17 mouse cellular contexts compared by ENCODE assay signal in the genomic region with DNA sequence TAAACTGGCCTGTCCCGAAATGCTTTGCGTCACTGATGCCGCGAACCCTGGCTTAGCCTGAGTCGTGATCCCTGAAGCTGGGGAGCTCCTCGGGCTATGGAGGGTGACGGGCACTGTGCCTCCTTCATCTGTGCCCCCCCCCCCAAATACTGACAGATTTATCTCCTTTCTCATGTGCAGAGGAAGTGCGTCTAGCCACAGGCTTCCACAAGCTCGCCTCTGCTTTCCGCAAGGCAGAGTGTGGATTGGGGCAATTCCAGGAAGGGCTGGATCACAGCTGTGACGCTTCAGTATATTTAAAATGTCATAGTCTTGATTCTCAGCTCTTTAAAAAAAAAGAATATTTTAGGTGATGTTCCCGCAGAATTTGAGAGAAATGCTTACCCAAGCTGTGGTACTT. TPM values are rescaled to one million over a fixed set of nuclear protein-coding genes. Genes with fewer than 3 reads are reported as not detected.
DNase-seq lines count a peak whose midpoint lies in the region; ATAC-seq lines count a peak whose summit lies in the region.
"Had no signal": no experiment of that assay in that cellular context is flagged by ENCODE, and none has a peak within 500 bp of the region (broad histone marks: within the 10 kb centered on the region; RNA-seq: fewer than 3 reads in every experiment).

No protein-coding gene starts in this region.

- H3K4me2 ChIP-seq in heart, embryonic 13.5 days, result peak overlapping the region; percentile 39
- H3K4me2 ChIP-seq: embryonic facial prominence, embryonic 12.5 days; forebrain, embryonic 12.5 days had no signal

- no peaks in the 10 kb centered on the region for H3K9me3 ChIP-seq in heart, embryonic 13.5 days
- H3K9me3 ChIP-seq: embryonic facial prominence, embryonic 12.5 days; forebrain, embryonic 12.5 days had no signal

- no peak overlapping the region for H3K27ac ChIP-seq in heart, embryonic 13.5 days (replicated peaks)
- H3K27ac ChIP-seq: embryonic facial prominence, embryonic 12.5 days; forebrain, embryonic 12.5 days had no signal

- H3K9ac ChIP-seq in heart, embryonic 13.5 days, result no peak overlapping the region
- H3K9ac ChIP-seq: embryonic facial prominence, embryonic 12.5 days; forebrain, embryonic 12.5 days had no signal

- H3K27me3 ChIP-seq in heart, embryonic 13.5 days (replicated peaks), result no peaks in the 10 kb centered on the region
- H3K27me3 ChIP-seq: embryonic facial prominence, embryonic 12.5 days; forebrain, embryonic 12.5 days had no signal

- DNase-seq in heart, adult 9 months (ENCODE audit: low spot score in 2 of 2), result no peak
- peak; percentile 29 for DNase-seq in layer of hippocampus, adult 9-11 months
- no peak for DNase-seq in layer of hippocampus, postnatal 25 days (ENCODE audit: extremely low spot score in 1 of 2, low spot score in 1 of 2)
- DNase-seq in right cerebral cortex, postnatal 10 days (ENCODE audit: low spot score in 2 of 2), result peak; percentile 55 to 61
- DNase-seq in right cerebral cortex, postnatal 4 days, result no peak
- DNase-seq in telencephalon, adult 2 months (ENCODE audit: low read depth, low spot score), result peak; percentile 72
- DNase-seq in gastrocnemius, postnatal 25 days, result no peak
- DNase-seq: cerebellum, adult 9-11 months; gastrocnemius, postnatal 36 days; liver; thymus, postnatal 36 days had no signal

- no peak overlapping the region for H3K4me3 ChIP-seq in heart, embryonic 13.5 days
- H3K4me3 ChIP-seq: embryonic facial prominence, embryonic 12.5 days; forebrain, embryonic 12.5 days had no signal

- H3K36me3 ChIP-seq in heart, embryonic 13.5 days, result no peaks in the 10 kb centered on the region
- H3K36me3 ChIP-seq: embryonic facial prominence, embryonic 12.5 days; forebrain, embryonic 12.5 days had no signal

- WGBS in heart, embryonic 13.5 days, result 48% methylated on average over 12 of the region's 12 CpGs

- ATAC-seq in heart, embryonic 13.5 days (ENCODE audit: extremely low read depth, insufficient number of reproducible peaks, low FRiP score, low TSS enrichment), result no peak
- ATAC-seq: activated CD4-positive, CD25-positive, alpha-beta regulatory T cell, adult 4 months had no signal

- H3K4me1 ChIP-seq in heart, embryonic 13.5 days, result peaks cover 48% of the 10 kb centered on the region

RNA-seq across cellular contexts. Expression of a gene that starts 21.1 kb away (rescaled TPM):
- 79.6 and 80.3 TPM in 2 replicates for polyA plus RNA-seq in heart, embryonic 13.5 days (2015; fragmentation: Nextera tagmentation; extraction: Ambion mirVana)
- total RNA-seq in layer of hippocampus, postnatal 25 days (2021), result 100 to 1,000 TPM; 125 to 131 TPM
- 1 to 10 TPM; 5.6 to 8.7 TPM for total RNA-seq in gastrocnemius, postnatal 25 days (2021)

RNA-seq across cellular contexts. Expression of a gene that starts 49.6 kb away (rescaled TPM):
- polyA plus RNA-seq in heart, embryonic 13.5 days (2015; fragmentation: Nextera tagmentation; extraction: Ambion mirVana), result not detected in 2 replicates
- total RNA-seq in layer of hippocampus, postnatal 25 days (2021), result not detected
- not detected for total RNA-seq in gastrocnemius, postnatal 25 days (2021)
- total RNA-seq: gastrocnemius, postnatal 36 days; layer of hippocampus, postnatal 14 days had no signal
- polyA plus RNA-seq: activated CD4-positive, CD25-positive, alpha-beta regulatory T cell, adult 4 months; brain, embryonic 14.5 days; embryonic facial prominence, embryonic 12.5 days; forebrain, embryonic 12.5 days had no signal

Comparison
In these comparisons a context has a peak if more than half of its experiments do, and no peak if none do; other contexts are left out.
1. DNase-seq: peak in layer of hippocampus, adult 9-11 months (single experiment), right cerebral cortex, postnatal 10 days (2 of 2) and telencephalon, adult 2 months (single experiment); none in heart, adult 9 months (0 of 2), layer of hippocampus, postnatal 25 days (0 of 2), right cerebral cortex, postnatal 4 days (single experiment) and gastrocnemius, postnatal 25 days (single experiment).
2. RNA of a gene that starts 21.1 kb away (total RNA-seq): 125 to 131 TPM in layer of hippocampus, postnatal 25 days; 5.6 to 8.7 TPM in gastrocnemius, postnatal 25 days; every median in the first group is over 10 times any median in the second.